Mouse (Mus musculus) megakaryocyte progenitor cell, adult 5-6 weeks (primary cell): ENCODE results near the gene Gcn1l1. TPM values are rescaled to one million over a fixed set of nuclear protein-coding genes. Genes with fewer than 3 reads are reported as not detected.
"Not testable (repeated sequence)": the region's sequence is repeated elsewhere in the genome, so short reads cannot be mapped to it uniquely, and the experiment has no call there.

Experiments used
- ATAC-seq: replicated peaks from 2 replicates; pipeline ENCODE4 v1.8.0; 2016; ENCODE audit warnings: mild to moderate bottlenecking, moderate TSS enrichment, inconsistent platforms; ENCODE audit not compliant: poor library complexity
- total RNA-seq, 2 experiments: library from RNA; stranded (forward) in 1 of 2; stranded (reverse) in 1 of 2; fragments of 157-497, 149-512 nt in 1 of 2; fragments of 200-1000 nt in 1 of 2; gene quantifications; 2 replicates each; pipeline versions ENCODE4 v1.2.3 to v1.2.4; 2015 to 2017

Gene Gcn1l1
- total RNA-seq (2015) (17.5 and 17.7 TPM in 2 replicates), total RNA-seq (2017) (33.2 and 35.3 TPM in 2 replicates)

GRCm38 (mm10) chr5:115564737-115565393, at the start of gene Gcn1l1:
Gcn1l1 (plus strand) TSS chr5:115565254.
- ATAC-seq = peak; percentile 70

DNA sequence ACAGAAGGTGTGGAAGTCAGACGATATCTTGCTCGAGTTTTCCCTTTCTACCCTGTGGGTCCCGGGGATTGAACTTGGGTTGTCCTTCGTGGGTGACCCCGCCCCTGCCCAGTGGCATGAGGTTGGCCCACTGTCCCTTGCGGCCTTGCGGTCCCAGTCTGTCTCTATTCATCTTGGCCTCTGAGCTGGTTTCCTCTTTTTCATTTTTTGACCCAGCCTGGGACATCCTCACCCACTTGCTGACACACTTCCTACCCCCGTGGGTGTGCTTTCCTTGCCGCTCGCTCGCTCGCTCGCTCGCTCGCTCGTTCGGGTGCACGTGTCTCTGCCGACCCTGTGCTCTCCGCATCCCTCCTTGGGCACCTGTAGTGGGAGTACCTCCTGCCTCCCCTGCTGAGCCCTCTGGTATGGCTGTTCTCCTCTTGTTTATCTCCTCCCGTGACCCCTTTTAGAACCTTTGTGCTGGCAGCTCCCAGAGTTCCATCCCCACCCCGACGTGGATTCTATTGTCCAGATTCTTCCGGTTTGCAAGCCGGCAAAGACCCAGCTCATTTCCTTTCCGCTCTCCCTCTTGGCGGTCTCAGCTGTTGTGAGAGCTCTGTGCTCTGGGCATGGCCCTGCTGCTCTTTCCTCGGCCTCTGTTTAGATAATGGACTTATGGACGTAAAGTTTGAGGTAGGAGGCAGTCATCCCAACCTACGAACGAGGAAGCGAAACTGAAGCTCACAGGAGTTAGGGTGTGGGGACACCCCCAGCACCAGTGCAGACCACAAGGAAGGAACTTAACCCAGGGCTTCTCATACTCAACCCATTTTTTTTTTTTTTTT, 48.8 kb upstream of the Gcn1l1 start:
- ATAC-seq = peak; percentile 81

DNA sequence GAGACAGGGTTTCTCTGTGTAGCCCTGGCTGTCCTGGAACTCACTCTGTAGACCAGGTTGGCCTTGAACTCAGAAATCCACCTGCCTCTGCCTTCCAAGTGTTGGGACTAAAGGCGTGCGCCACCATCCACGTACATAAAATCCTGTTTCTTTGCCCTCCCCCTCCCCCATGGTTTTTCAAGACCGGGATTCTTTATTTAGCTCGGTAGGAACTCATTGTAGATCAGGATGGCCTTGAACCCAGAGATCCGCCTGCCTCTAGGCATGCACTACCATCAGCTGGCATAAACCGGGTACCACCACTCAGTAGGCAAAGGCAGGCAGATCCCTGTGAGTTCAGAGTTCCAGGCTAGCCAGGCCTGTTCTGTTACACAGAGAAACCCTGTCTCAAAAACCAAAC, 48.1 kb upstream of the Gcn1l1 start:
- ATAC-seq = no peak

- no peak for ATAC-seq
These were observed 47.6 kb upstream of the Gcn1l1 start for GRCm38 (mm10) chr5:115517501-115517900.

DNA sequence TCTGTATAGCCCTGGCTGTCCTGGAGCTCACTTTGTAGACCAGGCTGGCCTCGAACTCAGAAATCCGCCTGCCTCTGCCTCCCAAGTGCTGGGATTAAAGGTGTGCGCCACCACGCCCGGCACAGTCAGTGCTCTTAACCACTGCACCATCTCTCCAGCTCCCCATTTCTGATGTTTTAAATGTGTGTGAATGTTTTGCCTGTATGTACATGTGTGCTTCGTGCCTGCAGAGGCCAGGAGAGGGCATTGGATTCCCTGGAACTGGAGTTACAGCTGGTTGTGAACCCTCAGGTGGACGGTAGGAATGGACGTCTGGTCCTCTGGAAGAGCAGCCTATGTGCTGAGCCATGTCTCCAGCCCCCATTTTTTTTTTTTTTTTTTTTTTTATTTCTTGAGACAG, 46.8 kb upstream of the Gcn1l1 start:
- not testable (repeated sequence) for ATAC-seq

GRCm38 (mm10) chr5:115520325-115520869, 44.7 kb upstream of the Gcn1l1 start:
- no peak for ATAC-seq

DNA sequence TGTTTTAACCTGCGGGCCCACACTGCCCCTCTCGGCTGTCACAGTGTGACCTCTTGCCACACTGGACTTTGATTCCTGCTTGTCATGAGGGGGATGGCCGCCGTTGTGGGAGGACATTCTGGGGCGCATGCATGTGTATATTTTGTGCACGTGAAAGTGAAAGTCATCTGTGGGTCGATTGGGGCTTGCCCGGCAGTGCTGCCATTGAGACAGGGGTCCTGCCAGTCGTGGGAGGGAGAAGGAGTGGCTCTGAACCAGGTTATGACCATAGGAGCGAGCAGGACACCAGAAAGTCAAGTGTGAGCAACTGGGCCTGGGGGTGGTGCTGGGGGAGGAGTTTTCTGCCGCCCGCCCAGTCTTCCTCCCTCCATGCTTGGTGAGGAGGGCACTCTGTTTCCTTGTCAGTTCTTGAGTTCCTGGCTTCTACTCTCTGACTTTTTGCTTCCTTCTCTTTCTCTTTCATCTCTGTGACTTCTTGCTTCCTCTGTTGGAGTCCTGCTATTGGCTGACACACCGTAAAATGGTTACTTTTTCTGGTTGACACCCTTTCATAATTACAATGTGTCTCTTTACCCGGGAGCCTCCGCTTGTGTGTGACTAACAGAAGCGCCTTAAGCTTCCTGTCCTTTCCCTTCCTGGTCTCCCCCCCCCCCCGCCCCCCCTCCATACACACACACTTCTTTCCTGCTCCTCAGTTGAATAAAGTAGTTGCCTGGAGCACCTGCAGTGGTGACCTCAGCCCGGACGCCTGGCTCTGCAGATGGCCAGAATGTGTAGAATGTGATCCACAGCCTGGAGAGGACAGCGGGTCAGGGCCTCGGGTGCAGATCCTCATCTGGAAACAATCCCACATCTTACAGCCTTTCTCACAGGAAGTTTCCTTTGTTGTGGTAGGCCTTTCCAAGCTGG, 43.2 kb upstream of the Gcn1l1 start:
- peak; percentile 74 for ATAC-seq

DNA sequence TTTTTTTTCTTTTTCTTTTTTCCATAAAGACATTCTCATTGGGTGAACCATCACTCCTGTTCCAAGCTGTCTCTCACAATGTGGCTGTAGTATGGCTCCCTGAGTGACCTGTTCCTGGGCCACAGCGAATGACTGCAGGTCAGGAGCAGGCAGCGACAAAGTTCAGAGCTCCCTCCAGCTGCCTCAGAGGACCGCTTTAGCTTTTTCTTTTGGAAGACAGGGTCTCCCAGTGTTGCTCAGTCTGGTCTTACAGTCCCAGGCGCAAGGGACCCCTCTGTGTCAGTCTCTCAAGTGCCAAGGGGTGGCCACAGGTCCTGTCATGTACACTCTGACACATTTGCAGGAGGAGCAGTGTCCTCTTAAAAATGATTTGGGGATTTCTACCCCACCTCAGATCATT, 42.5 kb upstream of the Gcn1l1 start:
- ATAC-seq = no peak

DNA sequence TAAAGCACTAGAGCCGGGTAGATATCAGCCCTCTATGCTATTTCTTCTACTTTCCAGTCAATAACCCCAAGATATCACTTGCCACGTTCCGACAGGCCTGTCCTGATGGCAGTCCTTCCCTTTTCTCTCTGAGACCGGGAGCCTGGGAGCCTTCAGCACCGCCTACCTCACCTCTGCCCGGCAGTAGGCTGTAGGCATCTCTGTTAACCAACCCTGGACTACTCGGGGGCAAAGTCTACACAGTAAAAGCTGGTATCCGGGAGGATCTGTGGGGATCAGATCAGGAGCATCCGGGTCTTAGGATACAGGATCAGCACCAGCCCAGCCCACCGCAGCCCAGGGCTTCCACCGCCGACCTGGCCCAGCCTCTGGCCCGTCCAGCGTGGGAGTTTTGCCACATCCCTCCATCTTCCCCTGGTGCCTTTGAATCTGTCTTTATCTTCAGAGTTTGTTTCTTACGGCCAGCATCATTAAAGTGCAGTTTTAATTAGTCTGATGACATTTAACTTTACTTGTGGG, 42.0 kb upstream of the Gcn1l1 start:
- ATAC-seq = no peak

GRCm38 (mm10) chr5:115523971-115524370, 41.1 kb upstream of the Gcn1l1 start:
- 0 out of 2 replicates have a peak, but pooled peaks have one; percentile 9 for ATAC-seq

DNA sequence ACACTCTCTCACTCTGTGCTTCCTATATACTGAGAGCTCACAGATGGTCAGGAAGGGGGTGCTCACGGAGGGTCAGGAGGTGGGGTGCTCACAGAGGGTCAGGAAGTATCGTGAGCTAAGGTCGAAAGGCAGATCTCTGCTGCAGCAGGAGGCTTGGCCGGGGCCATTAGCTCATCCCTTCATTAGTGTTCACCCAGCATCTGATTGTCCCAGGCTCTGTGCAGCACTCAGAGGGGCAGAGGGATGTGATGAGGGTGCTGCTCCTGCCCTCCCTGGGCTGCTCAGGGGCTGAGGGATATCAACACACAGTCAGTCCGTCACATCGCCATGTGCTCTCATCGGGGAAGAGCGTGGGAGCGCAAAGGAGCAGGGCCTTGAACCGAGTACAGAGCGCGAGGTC, 40.6 kb upstream of the Gcn1l1 start:
- ATAC-seq = no peak

- no peak for ATAC-seq
These were observed 39.6 kb upstream of the Gcn1l1 start for GRCm38 (mm10) chr5:115525416-115525815.

DNA sequence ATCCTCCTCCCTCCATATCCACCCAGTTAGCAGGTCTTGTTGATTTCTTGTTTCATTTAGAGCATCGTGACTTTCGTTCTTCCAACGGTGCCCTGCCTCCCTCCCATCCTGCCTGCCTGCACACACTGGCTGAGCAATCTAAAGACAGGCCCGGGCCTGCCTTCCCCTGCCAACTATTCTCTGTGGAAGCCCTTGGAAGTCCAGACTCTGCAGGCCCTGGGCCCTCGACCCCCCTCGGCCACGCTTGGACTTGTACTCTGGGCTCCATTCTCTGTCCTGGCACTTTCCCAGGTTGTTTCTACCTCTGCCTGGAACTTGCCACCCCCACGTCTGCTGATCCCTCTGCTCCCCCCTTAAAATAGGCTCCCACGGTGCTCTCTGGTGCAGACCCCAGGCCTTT, 39.1 kb upstream of the Gcn1l1 start:
- ATAC-seq = no peak

- ATAC-seq = no peak
These were observed 38.4 kb upstream of the Gcn1l1 start for GRCm38 (mm10) chr5:115526456-115527202.

- no peak for ATAC-seq
These were observed 36.9 kb upstream of the Gcn1l1 start for GRCm38 (mm10) chr5:115528128-115528527.

GRCm38 (mm10) chr5:115529364-115529741, 35.7 kb upstream of the Gcn1l1 start:
- ATAC-seq = no peak

GRCm38 (mm10) chr5:115529742-115530446, 35.2 kb upstream of the Gcn1l1 start:
- peak; percentile 42 for ATAC-seq

GRCm38 (mm10) chr5:115530447-115530809, 34.6 kb upstream of the Gcn1l1 start:
- ATAC-seq = peak; percentile 36

- ATAC-seq = peak; percentile 67
These were observed 33.3 kb upstream of the Gcn1l1 start for GRCm38 (mm10) chr5:115531671-115532270.
